Mouse (Mus musculus): ENCODE results near the gene Cyb561d2.
"Not testable (repeated sequence)": the region's sequence is repeated elsewhere in the genome, so short reads cannot be mapped to it uniquely, and the experiment has no call there.

Cyb561d2 gene

GRCm38 (mm10) chr9:107571534-107572326, 29.7 kb upstream of the Cyb561d2 start:
- in situ Hi-C loops (cut with MboI; ENCODE audit: low sequenced_read_pairs), result no loop called here

GRCm38 (mm10) chr9:107570845-107571244, 28.9 kb upstream of the Cyb561d2 start:
- in situ Hi-C loops (cut with MboI; ENCODE audit: low sequenced_read_pairs), result no loop called here

GRCm38 (mm10) chr9:107570016-107570415, 28.0 kb upstream of the Cyb561d2 start:
- in situ Hi-C loops (cut with MboI; ENCODE audit: low sequenced_read_pairs), result no loop called here

- in situ Hi-C loops (cut with MboI; ENCODE audit: low sequenced_read_pairs), result no loop called here
Measured at GRCm38 (mm10) chr9:107569270-107569669, 27.3 kb upstream of the Cyb561d2 start.

GRCm38 (mm10) chr9:107568331-107569261, 26.6 kb upstream of the Cyb561d2 start:
- in situ Hi-C loops (cut with MboI; ENCODE audit: low sequenced_read_pairs), result no loop called here

- in situ Hi-C loops (cut with MboI; ENCODE audit: low sequenced_read_pairs), result no loop called here
Measured at GRCm38 (mm10) chr9:107567702-107568319, 25.8 kb upstream of the Cyb561d2 start, which contains the start of gene Hyal2. Gene Hyal2, plus strand, starts transcription at chr9:107567945.

- in situ Hi-C loops (cut with MboI; ENCODE audit: low sequenced_read_pairs), result no loop called here
Measured at GRCm38 (mm10) chr9:107566855-107567254, 24.9 kb upstream of the Cyb561d2 start.

GRCm38 (mm10) chr9:107566041-107566709, 24.2 kb upstream of the Cyb561d2 start:
- in situ Hi-C loops (cut with MboI; ENCODE audit: low sequenced_read_pairs), result no loop called here

GRCm38 (mm10) chr9:107565556-107565955, 23.6 kb upstream of the Cyb561d2 start:
- in situ Hi-C loops (cut with MboI; ENCODE audit: low sequenced_read_pairs), result not testable (repeated sequence)

GRCm38 (mm10) chr9:107563029-107563581, 21.1 kb upstream of the Cyb561d2 start, which contains the start of gene Tusc2:
Gene Tusc2, plus strand, starts transcription at chr9:107563255.
- in situ Hi-C loops (cut with MboI; ENCODE audit: low sequenced_read_pairs), result no loop called here

- in situ Hi-C loops (cut with MboI; ENCODE audit: low sequenced_read_pairs), result no loop called here
Measured at GRCm38 (mm10) chr9:107556346-107556745, 14.4 kb upstream of the Cyb561d2 start.

GRCm38 (mm10) chr9:107555701-107556100, 13.7 kb upstream of the Cyb561d2 start:
- in situ Hi-C loops (cut with MboI; ENCODE audit: low sequenced_read_pairs), result no loop called here

- in situ Hi-C loops (cut with MboI; ENCODE audit: low sequenced_read_pairs), result no loop called here
Measured at GRCm38 (mm10) chr9:107555031-107555457, 13.1 kb upstream of the Cyb561d2 start.

- in situ Hi-C loops (cut with MboI; ENCODE audit: low sequenced_read_pairs), result no loop called here
Measured at GRCm38 (mm10) chr9:107554319-107554825, 12.4 kb upstream of the Cyb561d2 start.

GRCm38 (mm10) chr9:107553541-107554318, 11.7 kb upstream of the Cyb561d2 start:
- in situ Hi-C loops (cut with MboI; ENCODE audit: low sequenced_read_pairs), result no loop called here

GRCm38 (mm10) chr9:107552690-107553393, 10.8 kb upstream of the Cyb561d2 start:
- in situ Hi-C loops (cut with MboI; ENCODE audit: low sequenced_read_pairs), result no loop called here

GRCm38 (mm10) chr9:107551890-107552355, 9.9 kb upstream of the Cyb561d2 start:
- in situ Hi-C loops (cut with MboI; ENCODE audit: low sequenced_read_pairs), result no loop called here

GRCm38 (mm10) chr9:107551117-107551889, 9.3 kb upstream of the Cyb561d2 start, which contains the start of gene Rassf1:
Gene Rassf1, plus strand, starts transcription at chr9:107551555.
- in situ Hi-C loops (cut with MboI; ENCODE audit: low sequenced_read_pairs), result no loop called here
